Mouse (Mus musculus) limb, embryonic 15.5 days (tissue): ENCODE measurements around the gene Carmil1. TPM values are rescaled to one million over a fixed set of nuclear protein-coding genes. Genes with fewer than 3 reads are reported as not detected.

ENCODE experiments used
- ATAC-seq: fragments of 200-750 bp; cut with Nextera tagmentation; 2 replicates; pipeline ENCODE4 v1.8.0; 2017; ENCODE audit warnings: low read depth, moderate TSS enrichment; ENCODE audit not compliant: insufficient number of reproducible peaks, low FRiP score, low TSS enrichment
- H3K27ac ChIP-seq: fragments of 300-500 bp; sonication (generic); 2 replicates; pipeline ENCODE4 v1.5.1; 2015; ENCODE audit warnings: moderate library complexity, mild to moderate bottlenecking, inconsistent platforms
- H3K27me3 ChIP-seq: fragments of 300-500 bp; sonication (generic); 2 replicates; pipeline ENCODE4 v1.6.1; 2015; ENCODE audit warnings: inconsistent platforms
- H3K36me3 ChIP-seq: fragments of 300-500 bp; sonication (generic); 2 replicates; pipeline ENCODE4 v1.6.1; 2015; ENCODE audit warnings: inconsistent platforms
- H3K4me1 ChIP-seq: fragments of 300-500 bp; sonication (generic); 2 replicates; pipeline ENCODE4 v1.6.1; 2015; ENCODE audit warnings: inconsistent platforms
- H3K4me2 ChIP-seq: fragments of 300-500 bp; sonication (generic); 2 replicates; pipeline ENCODE4 v1.6.1; 2015; ENCODE audit warnings: mild to moderate bottlenecking, inconsistent platforms
- H3K4me3 ChIP-seq: fragments of 300-500 bp; sonication (generic); 2 replicates; pipeline ENCODE4 v1.5.1; 2015; ENCODE audit warnings: mild to moderate bottlenecking, inconsistent platforms
- H3K9ac ChIP-seq: fragments of 300-500 bp; sonication (generic); 2 replicates; pipeline ENCODE4 v1.6.1; 2015; ENCODE audit warnings: inconsistent platforms
- H3K9me3 ChIP-seq: fragments of 300-500 bp; sonication (generic); 2 replicates; pipeline ENCODE4 v1.6.1; 2016; ENCODE audit warnings: inconsistent platforms
- WGBS: fragments of 180-500 bp; shearing (Covaris S2); methylation state at CpG from one replicate; pipeline ENCODE4 v1.1.7; 2015; 5-methylcytosine and 5-hydroxymethylcytosine counted together
- polyA plus RNA-seq: library from polyadenylated mRNA; unstranded; fragments of >200 nt; fragmentation: Nextera tagmentation; extraction: Ambion mirVana; gene quantifications from 2 replicates; pipeline ENCODE4 v1.2.1, GENCODE M21; 2015

The Carmil1 gene
- polyA plus RNA-seq, 1 experiment from 2014 or later = 39.8 TPM

DNA sequence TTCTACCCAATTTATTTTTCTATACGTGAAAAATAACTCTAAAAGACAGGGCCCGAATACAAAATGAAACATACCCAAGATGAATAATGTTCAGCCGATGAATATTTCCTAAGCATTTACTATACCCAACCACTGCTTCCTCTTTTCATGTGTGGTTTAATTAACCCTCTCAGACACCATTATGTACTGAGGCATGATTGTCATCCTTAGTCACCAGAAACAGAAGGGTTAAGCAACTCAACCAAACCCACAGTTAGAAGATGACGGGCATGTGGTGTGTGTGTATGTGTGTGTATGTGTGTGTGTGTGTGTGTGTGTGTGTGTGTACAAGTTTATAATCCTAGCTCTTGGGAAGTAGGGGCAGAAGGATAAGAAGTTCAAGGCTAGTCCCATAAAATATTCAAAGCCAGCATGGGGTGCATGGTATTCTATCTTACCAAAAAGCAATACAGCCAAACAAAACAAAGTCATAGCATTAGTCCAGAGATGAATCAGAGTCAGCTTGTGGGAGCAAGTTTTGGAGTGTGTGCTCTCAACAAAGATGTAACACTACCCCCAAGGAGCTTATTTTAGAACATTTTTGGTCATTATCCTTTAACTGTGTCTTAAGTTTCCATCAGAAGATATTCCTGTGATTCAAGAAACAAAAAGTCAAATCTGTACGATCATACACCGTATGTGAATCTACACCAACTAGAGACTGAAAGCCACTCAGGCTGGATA, 185.6 kb downstream of the Carmil1 start:
- WGBS = 89% methylated on average over 6 of the region's 6 CpGs
- ATAC-seq = no peak
- no peaks in the 10 kb centered on the region for H3K4me1 ChIP-seq
- no peak overlapping the region for H3K27ac ChIP-seq
- H3K36me3 ChIP-seq = peaks cover 13% of the 10 kb centered on the region; the same call in 1 of the 2 replicates
- H3K9me3 ChIP-seq = no peaks in the 10 kb centered on the region
- no peak overlapping the region for H3K9ac ChIP-seq
- H3K27me3 ChIP-seq = no peaks in the 10 kb centered on the region
- H3K4me3 ChIP-seq = no peak overlapping the region
- H3K4me2 ChIP-seq = no peak overlapping the region

DNA sequence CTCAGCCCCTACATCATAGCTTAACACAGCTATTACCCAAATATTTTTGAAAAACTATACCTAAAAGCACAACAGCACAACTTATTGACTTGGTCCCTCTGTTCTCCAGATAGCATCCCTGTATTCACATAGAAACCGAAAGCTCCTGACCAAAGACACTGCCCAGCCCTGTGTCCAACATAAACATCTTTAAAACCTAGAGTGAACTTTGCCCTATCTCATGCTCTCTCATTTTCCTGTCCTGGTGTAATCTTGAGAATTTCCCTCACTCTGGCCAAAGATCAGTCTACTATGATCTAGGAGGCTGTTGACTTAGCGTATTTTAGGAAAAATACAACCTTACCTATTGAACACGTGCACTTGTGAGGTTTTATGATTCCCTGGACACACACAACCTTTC, 187.5 kb downstream of the Carmil1 start:
- Histone ChIP-seq H3K36me3 (peaks cover 13% of the 10 kb centered on the region; the same call in 1 of the 2 replicates), H3K9ac (no peak overlapping the region), H3K27me3 (no peaks in the 10 kb centered on the region), H3K27ac (no peak overlapping the region), H3K4me2 (no peak overlapping the region), H3K4me1 (no peaks in the 10 kb centered on the region), H3K9me3 (no peaks in the 10 kb centered on the region), H3K4me3 (no peak overlapping the region)
- 84% methylated on average over 3 of the region's 3 CpGs for WGBS
- no peak for ATAC-seq

- Histone ChIP-seq H3K27ac (no peak overlapping the region), H3K4me3 (no peak overlapping the region), H3K27me3 (no peaks in the 10 kb centered on the region), H3K36me3 (peaks cover 15% of the 10 kb centered on the region; the same call in 1 of the 2 replicates), H3K4me2 (no peak overlapping the region), H3K9ac (no peak overlapping the region), H3K4me1 (no peaks in the 10 kb centered on the region), H3K9me3 (no peaks in the 10 kb centered on the region)
- 90% methylated on average over 5 of the region's 5 CpGs for WGBS
- no peak for ATAC-seq
Measured at GRCm38 (mm10) chr13:24092073-24092472, 188.5 kb downstream of the Carmil1 start.

GRCm38 (mm10) chr13:24082153-24082552, 198.4 kb downstream of the Carmil1 start:
- no peaks in the 10 kb centered on the region for H3K27me3 ChIP-seq
- ATAC-seq = no peak

DNA sequence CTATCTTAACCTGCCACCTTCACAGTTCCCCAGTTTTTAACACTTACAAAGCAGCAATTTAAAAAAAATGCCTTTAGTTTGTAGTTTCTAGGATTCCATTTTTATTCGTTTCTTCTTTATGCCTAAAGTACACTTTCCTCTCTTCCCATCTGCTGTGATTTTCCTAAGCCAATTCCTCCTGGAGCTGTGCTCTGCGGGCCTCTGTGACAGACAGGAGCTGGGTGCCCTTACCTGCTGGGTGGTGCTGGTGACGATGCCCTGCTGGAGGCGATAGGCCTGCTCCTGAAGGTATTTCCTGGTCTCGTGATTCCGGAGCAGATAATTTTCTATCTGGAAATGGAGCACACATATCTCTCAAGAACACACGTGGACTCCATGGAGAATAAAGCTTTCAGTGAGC, 198.9 kb downstream of the Carmil1 start:
- H3K27me3 ChIP-seq = no peaks in the 10 kb centered on the region
- H3K9me3 ChIP-seq = no peaks in the 10 kb centered on the region
- H3K4me3 ChIP-seq = no peak overlapping the region
- H3K4me1 ChIP-seq = no peaks in the 10 kb centered on the region
- no peak overlapping the region for H3K27ac ChIP-seq
- no peak for ATAC-seq
- no peak overlapping the region for H3K9ac ChIP-seq
- H3K36me3 ChIP-seq = 0 out of 2 replicates have a peak, but pooled peaks cover 12% of the 10 kb centered on the region
- 86% methylated on average over 7 of the region's 7 CpGs for WGBS
- H3K4me2 ChIP-seq = no peak overlapping the region

More at GRCm38 (mm10) chr13:24082153-24082552, 198.4 kb downstream of the Carmil1 start:
- H3K36me3 ChIP-seq = peaks cover 14% of the 10 kb centered on the region; the same call in 1 of the 2 replicates
- H3K27ac ChIP-seq = no peak overlapping the region
- H3K4me2 ChIP-seq = no peak overlapping the region
- H3K9me3 ChIP-seq = no peaks in the 10 kb centered on the region
- no peak overlapping the region for H3K4me3 ChIP-seq
- no peaks in the 10 kb centered on the region for H3K4me1 ChIP-seq
- 77% methylated on average over 4 of the region's 4 CpGs for WGBS
- no peak overlapping the region for H3K9ac ChIP-seq

DNA sequence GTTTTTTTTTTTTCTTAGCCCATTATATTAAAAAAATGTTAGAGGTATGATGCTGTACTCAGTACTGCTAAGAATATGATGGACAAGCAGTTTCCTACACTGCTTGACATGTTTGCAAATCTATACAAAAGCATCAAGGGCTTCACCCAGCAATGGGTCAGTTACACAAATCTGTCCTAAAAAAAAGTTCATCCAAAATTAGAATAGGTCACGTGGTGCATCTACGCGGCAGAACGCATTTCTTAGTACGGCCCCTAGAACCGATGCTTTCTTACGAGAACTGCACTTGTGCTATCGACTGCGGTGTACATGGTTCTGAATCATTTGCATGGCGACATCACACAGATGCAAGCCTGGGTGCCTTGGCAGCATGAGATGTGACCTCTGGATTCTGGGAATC, 208.0 kb downstream of the Carmil1 start:
- Histone ChIP-seq H3K4me3 (no peak overlapping the region), H3K4me2 (no peak overlapping the region), H3K27ac (no peak overlapping the region), H3K9ac (no peak overlapping the region), H3K4me1 (peaks cover under 1% of the 10 kb centered on the region; the same call in 1 of the 2 replicates), H3K27me3 (no peaks in the 10 kb centered on the region), H3K9me3 (no peaks in the 10 kb centered on the region), H3K36me3 (peaks cover 17% of the 10 kb centered on the region; the same call in 1 of the 2 replicates)
- no peak for ATAC-seq
- WGBS = 96% methylated on average over 10 of the region's 10 CpGs

GRCm38 (mm10) chr13:24067553-24067952, 213.0 kb downstream of the Carmil1 start:
- 0 out of 2 replicates have a peak, but pooled peaks cover 10% of the 10 kb centered on the region for H3K36me3 ChIP-seq
- no peaks in the 10 kb centered on the region for H3K9me3 ChIP-seq
- ATAC-seq = no peak
- 33% methylated on average over 8 of the region's 8 CpGs for WGBS
- no peak overlapping the region for H3K27ac ChIP-seq
- H3K4me2 ChIP-seq = no peak overlapping the region
- H3K9ac ChIP-seq = no peak overlapping the region
- no peaks in the 10 kb centered on the region for H3K27me3 ChIP-seq
- H3K4me1 ChIP-seq = peaks cover 5% of the 10 kb centered on the region; the same call in 1 of the 2 replicates
- H3K4me3 ChIP-seq = no peak overlapping the region

DNA sequence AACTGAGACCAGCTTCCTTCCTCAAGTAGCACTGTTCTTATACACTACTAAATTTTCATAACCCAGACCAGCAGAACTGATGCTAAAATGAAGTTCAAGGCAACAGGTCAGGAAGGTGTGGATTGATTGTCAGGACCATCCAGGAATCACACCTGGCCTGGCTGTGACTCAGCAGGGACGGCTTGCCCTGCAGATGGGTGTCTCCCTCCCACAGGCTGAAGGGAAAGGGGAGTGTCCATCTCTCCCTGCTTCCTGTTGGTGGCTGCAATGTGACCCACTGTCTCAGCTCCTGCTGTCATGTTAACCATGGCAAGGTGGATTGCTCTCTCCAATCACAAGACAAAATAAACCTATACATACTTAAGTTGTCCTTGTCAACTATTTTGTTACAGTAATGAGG, 215.1 kb downstream of the Carmil1 start:
- no peak overlapping the region for H3K4me2 ChIP-seq
- H3K27me3 ChIP-seq = no peaks in the 10 kb centered on the region
- H3K27ac ChIP-seq = no peak overlapping the region
- WGBS = 69% methylated on average over 1 of the region's 1 CpGs
- no peak overlapping the region for H3K4me3 ChIP-seq
- peaks cover 13% of the 10 kb centered on the region; the same call in 1 of the 2 replicates for H3K36me3 ChIP-seq
- peaks cover 5% of the 10 kb centered on the region; the same call in 1 of the 2 replicates for H3K4me1 ChIP-seq
- no peaks in the 10 kb centered on the region for H3K9me3 ChIP-seq
- ATAC-seq = no peak
- H3K9ac ChIP-seq = no peak overlapping the region

DNA sequence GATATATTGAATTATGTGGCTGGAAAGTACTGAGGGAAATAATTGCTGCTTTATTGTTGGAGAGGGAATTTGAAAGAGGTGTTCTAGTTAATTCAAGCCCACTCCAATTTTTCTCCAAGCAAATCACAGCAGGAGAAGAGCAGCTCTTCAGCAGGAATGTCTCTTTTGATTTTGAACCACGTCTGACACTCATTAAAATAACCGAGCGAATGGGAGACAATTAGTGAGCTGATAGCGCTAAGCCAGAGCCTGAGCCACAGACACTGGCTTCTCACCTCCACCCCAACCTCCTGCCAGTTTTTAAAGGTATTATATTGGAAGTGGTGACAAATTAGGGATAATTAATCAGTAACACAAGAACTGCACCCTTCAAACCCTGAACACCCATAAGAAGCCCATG, 217.8 kb downstream of the Carmil1 start:
- Histone ChIP-seq H3K27ac (no peak overlapping the region), H3K9me3 (no peaks in the 10 kb centered on the region), H3K36me3 (peaks cover 8% of the 10 kb centered on the region; the same call in 1 of the 2 replicates), H3K4me3 (no peak overlapping the region), H3K27me3 (no peaks in the 10 kb centered on the region), H3K9ac (no peak overlapping the region), H3K4me1 (peaks cover 5% of the 10 kb centered on the region; the same call in 1 of the 2 replicates), H3K4me2 (no peak overlapping the region)
- no peak for ATAC-seq
- WGBS = 41% methylated on average over 4 of the region's 4 CpGs

DNA sequence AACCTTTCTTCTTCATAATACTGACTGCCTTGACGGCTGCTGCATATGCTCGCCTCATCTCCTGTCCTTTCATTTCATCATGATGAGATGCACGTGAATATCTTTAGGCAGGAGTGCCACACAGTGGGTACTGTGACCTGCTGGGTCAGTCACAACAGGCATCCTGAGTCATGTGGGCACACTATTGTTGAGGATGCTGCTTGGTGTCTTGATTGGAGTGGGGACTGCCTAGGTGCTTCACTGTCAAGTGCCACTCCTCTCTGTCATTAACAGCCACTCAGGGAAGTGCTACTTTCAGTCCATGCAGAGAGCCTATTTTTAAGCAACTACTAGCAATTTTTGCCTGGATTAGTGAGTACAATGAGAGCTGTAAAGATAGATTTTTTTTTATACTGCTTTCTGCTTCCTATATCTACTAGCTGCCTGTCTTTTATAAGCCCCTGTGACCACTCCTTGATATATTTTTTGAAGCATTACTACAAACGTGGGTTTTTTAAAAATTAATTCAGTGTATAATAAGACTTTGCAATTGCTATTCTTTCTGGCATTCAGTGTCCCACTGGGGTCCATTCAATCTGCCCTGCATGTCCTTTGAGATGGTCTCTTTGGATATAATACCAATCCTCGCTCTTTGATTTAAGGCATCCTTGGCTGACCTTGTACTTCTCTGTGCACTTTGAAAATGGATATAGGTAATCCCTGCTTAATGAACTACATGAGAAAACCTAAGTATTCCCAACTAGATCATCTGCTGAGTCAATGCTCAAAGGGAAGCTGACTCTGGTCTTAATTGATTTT, 225.3 kb downstream of the Carmil1 start:
- ATAC-seq = no peak

GRCm38 (mm10) chr13:24051496-24051895, 229.1 kb downstream of the Carmil1 start:
- H3K4me1 ChIP-seq = no peaks in the 10 kb centered on the region
- ATAC-seq = no peak
- H3K27ac ChIP-seq = no peak overlapping the region
- no peaks in the 10 kb centered on the region for H3K36me3 ChIP-seq
- no peaks in the 10 kb centered on the region for H3K9me3 ChIP-seq
- no peak overlapping the region for H3K9ac ChIP-seq
- WGBS = 69% methylated on average over 2 of the region's 2 CpGs
- no peak overlapping the region for H3K4me3 ChIP-seq
- H3K27me3 ChIP-seq = no peaks in the 10 kb centered on the region
- H3K4me2 ChIP-seq = no peak overlapping the region

More for the DNA sequence above, 225.3 kb downstream of the Carmil1 start:
- Histone ChIP-seq H3K9me3 (no peaks in the 10 kb centered on the region), H3K4me1 (no peaks in the 10 kb centered on the region), H3K9ac (no peak overlapping the region), H3K4me3 (no peak overlapping the region), H3K4me2 (no peak overlapping the region), H3K27me3 (no peaks in the 10 kb centered on the region), H3K36me3 (0 out of 2 replicates have a peak, but pooled peaks cover 3% of the 10 kb centered on the region), H3K27ac (no peak overlapping the region)
- 75% methylated on average over 5 of the region's 5 CpGs for WGBS

DNA sequence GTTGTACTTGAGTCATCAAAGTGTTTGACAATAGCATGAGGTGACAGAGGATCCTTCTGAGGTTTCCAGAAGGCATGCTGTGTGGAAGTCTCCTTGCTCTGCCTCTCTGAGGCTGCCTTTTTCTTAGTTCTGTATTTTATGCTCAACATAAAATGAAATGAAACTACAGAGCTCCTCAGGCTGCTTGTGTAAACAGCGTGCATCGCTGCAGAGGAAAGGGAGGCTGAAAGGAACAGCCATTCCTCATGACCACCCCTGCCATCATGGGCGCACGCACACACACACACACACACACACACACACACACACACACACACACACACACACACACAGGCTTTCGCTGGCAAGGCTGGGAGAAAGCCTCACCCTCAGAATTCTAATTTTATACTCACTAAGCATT, 230.3 kb downstream of the Carmil1 start:
- H3K9ac ChIP-seq = no peak overlapping the region
- H3K4me1 ChIP-seq = no peaks in the 10 kb centered on the region
- no peak overlapping the region for H3K27ac ChIP-seq
- no peaks in the 10 kb centered on the region for H3K27me3 ChIP-seq
- no peaks in the 10 kb centered on the region for H3K9me3 ChIP-seq
- no peak overlapping the region for H3K4me2 ChIP-seq
- no peaks in the 10 kb centered on the region for H3K36me3 ChIP-seq
- no peak overlapping the region for H3K4me3 ChIP-seq
- ATAC-seq = no peak
- 72% methylated on average over 5 of the region's 5 CpGs for WGBS
